Mouse (Mus musculus) liver, embryonic 11.5 days (tissue): ENCODE measurements around the gene Ubqln4. TPM values are rescaled to one million over a fixed set of nuclear protein-coding genes. Genes with fewer than 3 reads are reported as not detected.

Experiments used
- ATAC-seq: fragments of 200-750 bp; cut with Nextera tagmentation; replicated peaks from 2 replicates; pipeline ENCODE4 v1.8.0; 2017; ENCODE audit warnings: moderate number of reproducible peaks, mild to moderate bottlenecking, moderate TSS enrichment, moderate library complexity; ENCODE audit not compliant: low FRiP score
- DNase-seq: peaks from one replicate; pipeline ENCODE4 v3.0.0-alpha.2; 2017; ENCODE audit warnings: low spot score
- H3K27ac ChIP-seq: fragments of 300-500 bp; sonication (generic); 2 replicates; pipeline ENCODE4 v1.5.1; 2014; ENCODE audit warnings: mild to moderate bottlenecking, low read depth, low read length, control low read depth
- H3K27me3 ChIP-seq: fragments of 300-500 bp; sonication (generic); replicated peaks from 2 replicates; pipeline ENCODE4 v1.6.1; 2014; ENCODE audit warnings: low read length, mixed read lengths; ENCODE audit not compliant: control insufficient read depth, insufficient read depth
- H3K36me3 ChIP-seq: fragments of 300-500 bp; sonication (generic); 2 replicates; pipeline ENCODE4 v1.6.1; 2014; ENCODE audit warnings: mild to moderate bottlenecking, low read length, moderate library complexity, mixed read lengths; ENCODE audit not compliant: control insufficient read depth, insufficient read depth
- H3K4me1 ChIP-seq: fragments of 300-500 bp; sonication (generic); replicated peaks from 2 replicates; pipeline ENCODE4 v1.6.1; 2014; ENCODE audit warnings: low read length, mixed read lengths; ENCODE audit not compliant: control insufficient read depth, insufficient read depth
- H3K4me2 ChIP-seq: fragments of 300-500 bp; sonication (generic); 2 replicates; pipeline ENCODE4 v1.6.1; 2014; ENCODE audit warnings: mild to moderate bottlenecking, control low read depth, moderate library complexity
- H3K4me3 ChIP-seq: fragments of 300-500 bp; sonication (generic); 2 replicates; pipeline ENCODE4 v1.5.1; 2014; ENCODE audit warnings: low read depth, low read length, control low read depth
- H3K9ac ChIP-seq: fragments of 300-500 bp; sonication (generic); 2 replicates; pipeline ENCODE4 v1.6.1; 2014; ENCODE audit warnings: low read depth, low read length, control low read depth
- H3K9me3 ChIP-seq: fragments of 300-500 bp; sonication (generic); 2 replicates; pipeline ENCODE4 v1.6.1; 2016; ENCODE audit warnings: low read length, inconsistent platforms, mixed read lengths; ENCODE audit not compliant: control insufficient read depth
- WGBS: fragments of 180-500 bp; shearing (Covaris S2); extraction: QIAGEN DNeasy Blood & Tissue Kit; methylation state at CpG from one replicate; pipeline ENCODE4 v1.1.7; 2014; 5-methylcytosine and 5-hydroxymethylcytosine counted together
- polyA plus RNA-seq: library from polyadenylated mRNA; unstranded; fragments of >200 nt; fragmentation: Nextera tagmentation; extraction: Ambion mirVana; gene quantifications from 2 replicates; pipeline ENCODE4 v1.2.1, GENCODE M21; 2014

Ubqln4 gene
- polyA plus RNA-seq, 1 experiment from 2014 or later = 65.8 TPM

DNA sequence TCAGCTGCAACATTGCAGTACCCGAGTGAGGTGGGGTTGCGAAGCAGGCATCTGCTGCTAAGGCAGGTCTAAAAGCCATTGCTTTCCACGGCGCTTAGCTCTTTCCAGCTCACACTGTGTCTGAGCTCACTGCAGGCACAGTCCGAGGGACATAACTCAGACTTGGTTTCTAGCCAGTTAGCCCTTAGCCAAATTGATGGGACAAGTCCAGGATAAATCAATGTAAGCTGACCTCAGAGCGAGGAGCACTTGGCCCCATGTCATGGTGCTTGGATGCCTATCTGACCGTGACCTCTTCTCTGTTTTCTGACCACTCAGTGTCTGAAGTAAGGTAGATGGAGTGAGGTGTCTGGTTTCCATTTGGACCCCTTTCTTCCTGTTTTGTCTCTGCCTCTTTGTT is 10.4 kb downstream of the Ubqln4 start:
- DNase-seq = no peak
- Histone ChIP-seq H3K36me3 (peaks cover 78% of the 10 kb centered on the region), H3K27ac (no peak overlapping the region), H3K9ac (no peak overlapping the region), H3K27me3 (no peaks in the 10 kb centered on the region), H3K4me3 (no peak overlapping the region), H3K4me1 (no peaks in the 10 kb centered on the region; the same call in 1 of the 2 replicates), H3K9me3 (no peaks in the 10 kb centered on the region), H3K4me2 (no peak overlapping the region)
- WGBS = 90% methylated on average over 7 of the region's 7 CpGs
- ATAC-seq = no peak

DNA sequence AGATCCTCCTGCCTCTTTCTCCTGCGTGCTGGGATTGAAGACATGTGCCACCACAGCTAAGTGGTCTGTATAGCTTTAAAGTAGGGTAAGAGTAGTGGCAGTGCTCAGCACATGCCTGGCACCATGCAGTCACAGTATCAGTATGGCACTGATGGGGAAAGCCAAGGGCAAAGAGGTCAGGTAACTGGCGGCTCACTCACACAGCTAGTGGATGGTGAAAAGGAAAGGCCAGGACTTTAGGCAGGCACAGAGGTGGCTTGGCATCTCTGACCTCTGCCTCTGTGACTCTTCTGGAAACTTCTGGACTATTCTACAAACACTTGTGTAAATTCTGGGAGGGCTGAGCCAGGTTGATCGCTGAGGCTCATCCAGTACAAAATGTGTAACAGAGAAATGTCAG is 12.6 kb downstream of the Ubqln4 start:
- 91% methylated on average over 3 of the region's 3 CpGs for WGBS
- H3K27ac ChIP-seq = no peak overlapping the region
- H3K27me3 ChIP-seq = no peaks in the 10 kb centered on the region
- no peak for ATAC-seq
- no peak overlapping the region for H3K4me2 ChIP-seq
- no peaks in the 10 kb centered on the region; the same call in 1 of the 2 replicates for H3K4me1 ChIP-seq
- no peak overlapping the region for H3K9ac ChIP-seq
- H3K9me3 ChIP-seq = no peaks in the 10 kb centered on the region
- peaks cover 69% of the 10 kb centered on the region for H3K36me3 ChIP-seq
- DNase-seq = no peak
- no peak overlapping the region for H3K4me3 ChIP-seq

GRCm38 (mm10) chr3:88566536-88567061 is 13.0 kb downstream of the Ubqln4 start:
- ATAC-seq (no peak), DNase-seq (no peak)
- no peaks in the 10 kb centered on the region; the same call in 1 of the 2 replicates for H3K4me1 ChIP-seq
- H3K27ac ChIP-seq = no peak overlapping the region
- no peaks in the 10 kb centered on the region for H3K27me3 ChIP-seq
- peaks cover 69% of the 10 kb centered on the region for H3K36me3 ChIP-seq
- no peak overlapping the region for H3K4me2 ChIP-seq
- 92% methylated on average over 4 of the region's 4 CpGs for WGBS
- H3K9ac ChIP-seq = no peak overlapping the region
- no peaks in the 10 kb centered on the region for H3K9me3 ChIP-seq
- H3K4me3 ChIP-seq = no peak overlapping the region

DNA sequence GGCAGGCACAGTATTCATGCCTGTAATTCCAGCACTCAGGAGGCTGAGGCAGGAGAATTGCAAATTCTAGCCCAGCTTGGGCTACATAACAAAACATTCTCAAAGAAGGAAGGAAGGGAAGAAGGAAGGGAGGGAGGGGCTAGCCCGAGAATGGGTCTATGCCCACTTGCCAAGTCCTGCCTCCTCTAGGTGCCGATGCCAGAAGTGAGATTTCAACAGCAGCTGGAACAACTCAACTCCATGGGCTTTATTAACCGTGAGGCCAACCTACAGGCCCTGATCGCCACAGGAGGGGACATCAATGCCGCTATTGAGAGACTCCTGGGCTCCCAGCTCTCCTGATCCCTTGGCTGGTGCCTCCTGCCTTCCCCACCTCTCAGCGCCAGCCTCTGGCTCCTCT is 14.3 kb downstream of the Ubqln4 start:
- 87% methylated on average over 6 of the region's 6 CpGs for WGBS
- no peak for DNase-seq
- Histone ChIP-seq H3K27me3 (no peaks in the 10 kb centered on the region), H3K4me2 (no peak overlapping the region), H3K36me3 (peaks cover 61% of the 10 kb centered on the region), H3K9me3 (no peaks in the 10 kb centered on the region), H3K27ac (peak overlapping the region; percentile 42; the same call in 1 of the 2 replicates), H3K4me3 (no peak overlapping the region), H3K4me1 (no peaks in the 10 kb centered on the region; the same call in 1 of the 2 replicates), H3K9ac (no peak overlapping the region)
- ATAC-seq = no peak

- Histone ChIP-seq H3K4me2 (no peak overlapping the region), H3K36me3 (peaks cover 54% of the 10 kb centered on the region)
These were observed 15.1 kb downstream of the Ubqln4 start for GRCm38 (mm10) chr3:88568615-88569014.

GRCm38 (mm10) chr3:88569093-88569492 is 15.5 kb downstream of the Ubqln4 start:
- DNase-seq = no peak
- no peak overlapping the region for H3K4me3 ChIP-seq
- H3K9ac ChIP-seq = no peak overlapping the region
- no peaks in the 10 kb centered on the region; the same call in 1 of the 2 replicates for H3K4me1 ChIP-seq
- H3K9me3 ChIP-seq = no peaks in the 10 kb centered on the region
- H3K27ac ChIP-seq = no peak overlapping the region; the same call in 1 of the 2 replicates
- 0 out of 2 replicates have a peak, but pooled peaks have one; percentile 45 for ATAC-seq
- no peaks in the 10 kb centered on the region for H3K27me3 ChIP-seq
- no peak overlapping the region for H3K4me2 ChIP-seq
- WGBS = 75% methylated on average over 2 of the region's 2 CpGs
- H3K36me3 ChIP-seq = peaks cover 50% of the 10 kb centered on the region

More at GRCm38 (mm10) chr3:88568615-88569014, 15.1 kb downstream of the Ubqln4 start:
- Histone ChIP-seq H3K4me3 (no peak overlapping the region), H3K27ac (peak overlapping the region; percentile 42; the same call in 1 of the 2 replicates), H3K9me3 (no peaks in the 10 kb centered on the region), H3K27me3 (no peaks in the 10 kb centered on the region), H3K9ac (no peak overlapping the region), H3K4me1 (no peaks in the 10 kb centered on the region; the same call in 1 of the 2 replicates)
- WGBS = 80% methylated on average over 2 of the region's 2 CpGs
- DNase-seq (no peak), ATAC-seq (no peak)

DNA sequence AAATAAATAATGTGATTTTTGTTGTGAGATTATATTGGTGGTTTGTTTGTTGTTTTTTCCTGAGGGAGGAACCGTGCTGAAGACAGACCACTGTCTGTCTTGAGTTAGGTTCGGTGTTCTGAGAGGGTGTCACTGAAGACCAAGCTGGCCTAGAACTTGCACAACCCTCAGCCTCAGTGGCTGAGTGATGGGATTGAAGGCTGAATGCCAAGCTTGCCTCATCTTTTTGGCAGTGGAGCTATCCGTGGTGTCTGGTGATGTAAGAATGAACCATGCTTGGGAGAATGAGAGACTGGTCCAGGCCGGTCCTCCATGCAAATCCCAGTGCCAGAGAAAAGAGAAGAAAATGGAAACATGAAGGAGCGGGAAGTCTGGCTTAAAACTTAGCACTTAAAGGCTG is 16.1 kb downstream of the Ubqln4 start:
- DNase-seq = no peak
- no peak for ATAC-seq
- 92% methylated on average over 5 of the region's 5 CpGs for WGBS
- Histone ChIP-seq H3K9me3 (no peaks in the 10 kb centered on the region), H3K9ac (no peak overlapping the region), H3K4me2 (no peak overlapping the region), H3K36me3 (peaks cover 44% of the 10 kb centered on the region), H3K4me3 (no peak overlapping the region), H3K27me3 (no peaks in the 10 kb centered on the region), H3K4me1 (no peaks in the 10 kb centered on the region; the same call in 1 of the 2 replicates), H3K27ac (no peak overlapping the region)

GRCm38 (mm10) chr3:88570341-88570740 is 16.8 kb downstream of the Ubqln4 start:
- no peaks in the 10 kb centered on the region; the same call in 1 of the 2 replicates for H3K4me1 ChIP-seq
- DNase-seq = no peak
- no peak overlapping the region for H3K27ac ChIP-seq
- no peak for ATAC-seq
- H3K9ac ChIP-seq = no peak overlapping the region
- H3K36me3 ChIP-seq = peaks cover 38% of the 10 kb centered on the region
- WGBS = 94% methylated on average over 10 of the region's 10 CpGs
- no peak overlapping the region for H3K4me3 ChIP-seq
- no peaks in the 10 kb centered on the region for H3K27me3 ChIP-seq
- H3K9me3 ChIP-seq = no peaks in the 10 kb centered on the region
- H3K4me2 ChIP-seq = no peak overlapping the region

DNA sequence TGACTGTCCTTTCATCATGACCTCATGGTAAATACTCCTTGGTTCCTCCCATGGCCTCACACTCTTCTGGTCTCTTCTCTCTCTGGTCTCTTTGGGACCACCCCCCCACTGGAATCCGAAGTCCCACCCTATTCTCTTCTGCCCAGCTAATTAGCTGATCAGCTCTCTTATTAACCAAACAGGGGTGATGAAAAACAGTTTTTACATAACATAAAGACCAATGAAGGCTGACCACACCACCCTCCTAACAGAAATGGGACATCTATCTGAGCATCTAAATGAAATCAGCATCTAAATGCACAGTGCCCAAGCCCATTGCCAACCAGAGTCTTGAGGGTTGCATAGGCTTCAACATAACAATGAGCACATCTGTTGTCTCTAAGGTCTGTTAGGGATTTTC is 18.3 kb downstream of the Ubqln4 start:
- DNase-seq = no peak
- Histone ChIP-seq H3K27me3 (no peaks in the 10 kb centered on the region), H3K9me3 (no peaks in the 10 kb centered on the region), H3K27ac (no peak overlapping the region), H3K4me3 (no peak overlapping the region), H3K4me2 (no peak overlapping the region), H3K4me1 (no peaks in the 10 kb centered on the region), H3K9ac (no peak overlapping the region), H3K36me3 (peaks cover 23% of the 10 kb centered on the region)
- ATAC-seq = no peak
- WGBS = 91% methylated on average over 1 of the region's 1 CpGs
